Mouse (Mus musculus) midbrain, embryonic 15.5 days (tissue): ENCODE data around the gene Nr3c2. TPM values are rescaled to one million over a fixed set of nuclear protein-coding genes. Genes with fewer than 3 reads are reported as not detected.

Source experiments
- ATAC-seq: fragments of 200-750 bp; cut with Nextera tagmentation; replicated peaks from 2 replicates; pipeline ENCODE4 v1.8.0; 2017; ENCODE audit warnings: moderate TSS enrichment
- H3K27ac ChIP-seq: fragments of 300-500 bp; sonication (generic); 2 replicates; pipeline ENCODE4 v1.5.1; 2015; ENCODE audit warnings: mild to moderate bottlenecking, inconsistent platforms
- H3K27me3 ChIP-seq: fragments of 300-500 bp; sonication (generic); replicated peaks from 2 replicates; pipeline ENCODE4 v1.6.1; 2015; ENCODE audit warnings: inconsistent platforms
- H3K36me3 ChIP-seq: fragments of 300-500 bp; sonication (generic); replicated peaks from 2 replicates; pipeline ENCODE4 v1.6.1; 2015; ENCODE audit warnings: inconsistent platforms
- H3K4me1 ChIP-seq: fragments of 300-500 bp; sonication (generic); 2 replicates; pipeline ENCODE4 v1.6.1; 2015; ENCODE audit warnings: inconsistent platforms
- H3K4me2 ChIP-seq: fragments of 300-500 bp; sonication (generic); 2 replicates; pipeline ENCODE4 v1.6.1; 2015; ENCODE audit warnings: inconsistent platforms, mild to moderate bottlenecking, moderate library complexity
- H3K4me3 ChIP-seq: fragments of 300-500 bp; sonication (generic); 2 replicates; pipeline ENCODE4 v1.5.1; 2015; ENCODE audit warnings: mild to moderate bottlenecking, inconsistent platforms
- H3K9ac ChIP-seq: fragments of 300-500 bp; sonication (generic); 2 replicates; pipeline ENCODE4 v1.6.1; 2015; ENCODE audit warnings: mild to moderate bottlenecking, inconsistent platforms
- H3K9me3 ChIP-seq: fragments of 300-500 bp; sonication (generic); 2 replicates; pipeline ENCODE4 v1.6.1; 2016; ENCODE audit warnings: inconsistent platforms
- WGBS: fragments of 180-500 bp; shearing (Covaris S2); methylation state at CpG from one replicate; pipeline ENCODE4 v1.1.7; 2015; ENCODE audit warnings: mixed read lengths; 5-methylcytosine and 5-hydroxymethylcytosine counted together
- polyA plus RNA-seq: library from polyadenylated mRNA; unstranded; fragments of >200 nt; fragmentation: Nextera tagmentation; extraction: Ambion mirVana; gene quantifications from 2 replicates; pipeline ENCODE4 v1.2.1, GENCODE M21; 2015

Gene Nr3c2
- polyA plus RNA-seq, 1 experiment from 2014 or later = 4.4 TPM

DNA sequence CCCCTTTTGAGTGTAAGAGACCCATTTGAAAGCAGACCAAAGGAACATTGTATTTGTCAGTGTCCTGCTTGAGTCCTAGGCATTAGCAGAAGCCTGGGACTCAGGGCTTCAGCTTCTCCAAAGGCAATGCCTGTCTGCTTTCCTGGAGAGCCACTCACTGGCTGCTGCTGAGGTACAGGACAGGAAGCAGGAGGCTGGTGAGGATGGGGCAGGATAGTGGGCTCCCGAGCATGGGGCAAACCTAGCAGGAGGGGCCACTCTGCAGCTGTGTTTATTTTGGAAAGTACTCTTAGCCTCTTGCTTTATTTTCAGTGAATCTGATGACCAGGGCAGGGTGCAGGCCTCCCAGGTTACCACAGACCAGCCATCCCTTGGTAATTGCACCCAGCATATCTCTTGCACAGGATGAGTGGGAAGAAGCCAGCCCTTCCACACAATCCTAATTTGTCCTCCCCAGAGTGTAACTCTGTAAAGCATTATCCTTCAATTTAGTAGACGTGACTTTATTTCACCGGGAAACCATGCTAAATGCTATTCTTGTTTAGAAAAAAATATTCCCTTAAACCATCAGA is 314.7 kb downstream of the Nr3c2 start:
- no peak overlapping the region for H3K9ac ChIP-seq
- H3K9me3 ChIP-seq = no peaks in the 10 kb centered on the region
- no peak overlapping the region for H3K4me2 ChIP-seq
- no peaks in the 10 kb centered on the region for H3K4me1 ChIP-seq
- H3K4me3 ChIP-seq = no peak overlapping the region
- no peaks in the 10 kb centered on the region for H3K27me3 ChIP-seq
- 84% methylated on average over 3 of the region's 3 CpGs for WGBS
- no peak overlapping the region for H3K27ac ChIP-seq
- no peak for ATAC-seq
- H3K36me3 ChIP-seq = no peaks in the 10 kb centered on the region

DNA sequence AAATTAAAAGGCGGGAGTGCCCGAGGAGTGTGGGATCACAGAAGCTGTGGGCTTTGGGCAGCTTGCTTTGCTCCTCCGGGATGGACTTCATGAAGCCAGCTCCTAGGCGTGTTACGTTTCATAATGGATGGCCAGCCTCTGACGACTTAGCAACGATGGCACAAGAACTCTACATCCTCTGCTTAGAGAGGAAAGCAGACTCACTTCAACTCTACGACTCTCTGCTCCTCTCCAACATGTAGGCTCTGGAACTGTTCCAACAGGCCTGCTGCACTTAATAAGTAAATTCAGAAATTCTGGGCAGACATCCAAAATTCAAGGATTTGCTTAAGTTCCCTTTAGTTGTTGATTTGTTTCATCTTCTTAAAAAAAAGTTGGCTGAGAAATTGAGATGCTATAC is 315.4 kb downstream of the Nr3c2 start:
- Histone ChIP-seq H3K4me3 (no peak overlapping the region), H3K4me2 (no peak overlapping the region), H3K9ac (no peak overlapping the region), H3K9me3 (no peaks in the 10 kb centered on the region), H3K4me1 (no peaks in the 10 kb centered on the region), H3K27ac (no peak overlapping the region), H3K36me3 (no peaks in the 10 kb centered on the region), H3K27me3 (no peaks in the 10 kb centered on the region)
- WGBS = 67% methylated on average over 8 of the region's 8 CpGs
- no peak for ATAC-seq

DNA sequence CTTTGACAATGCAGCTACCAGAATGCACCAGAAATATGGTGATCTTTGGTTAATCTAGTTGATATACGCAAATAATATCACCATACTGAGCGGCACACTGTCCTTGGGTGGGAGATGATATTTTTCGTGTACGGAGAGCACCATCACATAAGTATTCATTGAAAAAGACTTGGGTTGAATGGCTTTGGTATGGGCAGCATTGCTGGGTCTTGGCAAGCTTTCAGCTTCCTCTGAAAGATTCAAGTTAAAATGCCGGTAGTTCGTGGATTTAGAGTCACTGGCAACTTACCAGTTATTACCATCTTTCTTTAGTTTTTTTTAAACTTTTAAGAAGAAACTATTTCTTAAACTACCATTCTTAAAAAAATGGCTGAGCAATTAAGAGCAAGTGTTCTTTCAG is 315.9 kb downstream of the Nr3c2 start:
- ATAC-seq = no peak
- H3K4me3 ChIP-seq = no peak overlapping the region
- no peak overlapping the region for H3K27ac ChIP-seq
- H3K9me3 ChIP-seq = no peaks in the 10 kb centered on the region
- WGBS = 73% methylated on average over 6 of the region's 6 CpGs
- H3K4me1 ChIP-seq = no peaks in the 10 kb centered on the region
- no peak overlapping the region for H3K9ac ChIP-seq
- H3K27me3 ChIP-seq = no peaks in the 10 kb centered on the region
- no peaks in the 10 kb centered on the region for H3K36me3 ChIP-seq
- no peak overlapping the region for H3K4me2 ChIP-seq

DNA sequence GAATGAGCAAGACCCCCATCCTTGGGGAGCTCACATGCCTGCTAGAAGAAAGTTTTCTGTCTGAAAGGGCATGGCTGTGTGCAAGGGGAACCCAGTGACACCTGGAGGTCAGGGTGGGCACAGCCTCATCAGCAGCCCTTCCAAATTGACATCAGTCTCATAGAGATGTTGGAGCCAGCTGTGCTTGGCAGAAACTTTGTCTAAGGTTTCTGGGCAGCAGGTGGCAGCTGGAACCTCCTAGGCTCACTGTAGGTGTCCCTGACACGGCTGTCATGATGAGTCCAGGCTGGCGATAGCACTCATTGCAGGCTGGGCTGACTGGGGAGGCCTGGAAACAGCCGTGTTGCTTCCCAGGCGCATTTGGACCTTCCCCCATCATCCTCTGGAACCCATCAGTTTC is 323.9 kb downstream of the Nr3c2 start:
- Histone ChIP-seq H3K9ac (no peak overlapping the region), H3K9me3 (no peaks in the 10 kb centered on the region), H3K4me1 (no peaks in the 10 kb centered on the region), H3K4me2 (no peak overlapping the region), H3K27me3 (no peaks in the 10 kb centered on the region), H3K36me3 (no peaks in the 10 kb centered on the region), H3K27ac (no peak overlapping the region), H3K4me3 (no peak overlapping the region)
- no peak for ATAC-seq
- 78% methylated on average over 4 of the region's 4 CpGs for WGBS

DNA sequence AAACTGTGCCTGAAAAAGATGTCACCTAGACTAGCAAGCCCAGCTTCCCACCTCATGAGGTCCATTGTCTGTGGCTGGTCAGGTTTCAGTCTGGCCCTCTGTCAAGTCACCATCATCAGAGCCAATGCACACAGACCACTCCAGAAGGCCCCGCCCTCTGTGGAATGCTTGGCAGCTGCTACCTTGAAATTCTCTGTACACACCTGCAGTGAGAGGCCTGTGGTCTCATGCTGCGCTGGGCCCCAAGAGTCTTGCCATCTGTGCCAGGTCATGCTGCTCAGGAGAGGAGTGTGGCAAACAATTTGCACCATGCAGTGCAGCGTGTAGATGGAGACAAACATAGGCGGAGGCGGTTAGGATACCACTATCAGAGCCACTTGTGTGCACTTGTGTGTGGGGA is 328.5 kb downstream of the Nr3c2 start:
- Histone ChIP-seq H3K9ac (no peak overlapping the region), H3K9me3 (no peaks in the 10 kb centered on the region)
- ATAC-seq = peak; percentile 23; the same call in 1 of the 2 replicates

DNA sequence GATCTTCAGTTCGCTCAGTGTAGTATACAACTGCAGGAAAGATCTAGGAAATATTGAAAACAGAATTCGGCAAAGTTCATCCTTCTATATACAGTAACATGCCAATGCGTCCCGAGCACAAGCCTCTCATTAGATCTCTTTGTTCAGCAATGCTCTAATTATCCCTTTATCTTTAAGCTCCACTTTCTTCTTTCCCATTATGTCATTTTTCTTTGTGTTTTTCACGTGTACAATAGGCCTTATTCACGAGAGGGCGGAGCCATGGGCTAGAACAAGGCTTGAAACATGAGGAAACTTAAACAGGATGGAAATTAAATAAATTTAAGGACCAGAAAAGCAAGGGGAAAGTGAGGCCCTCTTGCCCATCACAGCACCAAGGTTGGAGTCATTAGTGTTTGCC is 329.4 kb downstream of the Nr3c2 start:
- H3K27ac ChIP-seq = no peak overlapping the region

More for the DNA sequence above, 328.5 kb downstream of the Nr3c2 start:
- Histone ChIP-seq H3K4me1 (no peaks in the 10 kb centered on the region), H3K4me2 (no peak overlapping the region), H3K27me3 (no peaks in the 10 kb centered on the region), H3K36me3 (no peaks in the 10 kb centered on the region), H3K4me3 (no peak overlapping the region), H3K27ac (no peak overlapping the region)
- 88% methylated on average over 5 of the region's 5 CpGs for WGBS

DNA sequence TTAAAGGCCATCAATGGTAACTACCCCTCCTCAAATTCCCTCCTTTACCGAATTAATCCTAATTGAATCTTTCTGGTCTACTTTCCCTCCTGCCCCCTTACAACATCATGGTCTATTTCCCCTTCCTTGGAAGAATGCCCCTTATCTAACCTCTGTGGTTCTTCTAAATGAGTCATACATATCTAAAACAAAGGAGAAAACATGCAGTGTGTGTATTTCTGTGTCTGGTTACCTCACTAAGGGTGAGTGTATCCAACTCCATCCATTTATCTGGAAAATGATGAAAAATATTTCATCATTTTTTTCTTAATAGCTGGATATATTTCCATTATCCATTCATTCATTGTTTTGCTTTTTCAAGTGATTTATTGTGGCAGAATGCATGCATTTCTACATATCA is 332.0 kb downstream of the Nr3c2 start:
- Histone ChIP-seq H3K4me1 (no peaks in the 10 kb centered on the region), H3K4me2 (no peak overlapping the region), H3K9ac (no peak overlapping the region), H3K27ac (no peak overlapping the region), H3K4me3 (no peak overlapping the region), H3K36me3 (no peaks in the 10 kb centered on the region), H3K27me3 (no peaks in the 10 kb centered on the region), H3K9me3 (no peaks in the 10 kb centered on the region)
- no peak for ATAC-seq
- 93% methylated on average over 1 of the region's 1 CpGs for WGBS

More for the DNA sequence above, 329.4 kb downstream of the Nr3c2 start:
- no peak overlapping the region for H3K4me3 ChIP-seq
- no peaks in the 10 kb centered on the region for H3K36me3 ChIP-seq
- ATAC-seq = no peak
- 77% methylated on average over 7 of the region's 7 CpGs for WGBS
- no peaks in the 10 kb centered on the region for H3K4me1 ChIP-seq
- H3K4me2 ChIP-seq = no peak overlapping the region
- no peaks in the 10 kb centered on the region for H3K9me3 ChIP-seq
- H3K9ac ChIP-seq = no peak overlapping the region
- no peaks in the 10 kb centered on the region for H3K27me3 ChIP-seq

DNA sequence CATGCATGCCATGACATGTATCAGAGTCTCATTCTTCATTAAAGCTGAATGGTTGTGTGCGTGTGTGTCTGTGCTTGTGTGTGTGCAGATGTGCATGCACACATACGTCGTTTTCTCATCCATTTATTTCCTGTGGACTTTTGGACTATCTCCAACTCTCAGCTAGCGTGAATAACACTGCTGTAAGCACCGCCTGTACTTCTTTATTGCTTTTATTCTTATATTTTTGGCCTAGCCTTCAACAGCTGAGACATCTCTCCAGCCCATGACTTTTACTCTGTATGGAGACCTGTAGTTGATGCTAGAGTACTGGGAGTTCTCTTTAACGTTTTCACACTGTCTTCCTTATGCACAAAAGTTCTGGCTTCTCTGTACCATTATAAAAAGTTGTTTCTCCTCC is 332.6 kb downstream of the Nr3c2 start:
- no peaks in the 10 kb centered on the region for H3K36me3 ChIP-seq
- no peaks in the 10 kb centered on the region for H3K4me1 ChIP-seq
- no peak overlapping the region for H3K9ac ChIP-seq
- no peak overlapping the region for H3K4me2 ChIP-seq
- no peak for ATAC-seq
- 82% methylated on average over 6 of the region's 6 CpGs for WGBS
- no peaks in the 10 kb centered on the region for H3K9me3 ChIP-seq
- no peaks in the 10 kb centered on the region for H3K27me3 ChIP-seq
- no peak overlapping the region for H3K27ac ChIP-seq
- no peak overlapping the region for H3K4me3 ChIP-seq

DNA sequence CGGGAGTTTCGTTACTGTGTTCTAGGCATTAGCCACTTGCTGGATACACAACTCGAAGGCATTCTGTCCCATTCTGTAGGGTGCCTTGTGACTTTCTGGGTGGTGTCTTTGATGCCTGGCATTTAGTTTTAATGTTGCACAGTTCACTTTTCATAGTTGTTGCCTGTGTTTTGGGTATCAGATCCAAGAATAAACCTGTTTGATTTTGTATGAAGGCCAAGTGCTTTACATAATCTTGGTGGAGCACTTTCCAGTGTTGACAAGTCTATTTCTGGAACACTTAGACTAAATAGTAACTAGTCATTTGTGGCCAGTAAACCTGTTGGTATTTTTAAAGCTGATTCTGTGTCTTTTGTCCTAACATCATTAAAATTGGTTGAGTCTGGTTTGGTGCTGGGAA is 333.2 kb downstream of the Nr3c2 start:
- no peak overlapping the region for H3K9ac ChIP-seq
- H3K4me1 ChIP-seq = no peaks in the 10 kb centered on the region
- no peak for ATAC-seq
- WGBS = 87% methylated on average over 3 of the region's 3 CpGs
- no peaks in the 10 kb centered on the region for H3K9me3 ChIP-seq
- H3K27me3 ChIP-seq = no peaks in the 10 kb centered on the region
- no peak overlapping the region for H3K27ac ChIP-seq
- H3K36me3 ChIP-seq = no peaks in the 10 kb centered on the region
- no peak overlapping the region for H3K4me2 ChIP-seq
- no peak overlapping the region for H3K4me3 ChIP-seq

DNA sequence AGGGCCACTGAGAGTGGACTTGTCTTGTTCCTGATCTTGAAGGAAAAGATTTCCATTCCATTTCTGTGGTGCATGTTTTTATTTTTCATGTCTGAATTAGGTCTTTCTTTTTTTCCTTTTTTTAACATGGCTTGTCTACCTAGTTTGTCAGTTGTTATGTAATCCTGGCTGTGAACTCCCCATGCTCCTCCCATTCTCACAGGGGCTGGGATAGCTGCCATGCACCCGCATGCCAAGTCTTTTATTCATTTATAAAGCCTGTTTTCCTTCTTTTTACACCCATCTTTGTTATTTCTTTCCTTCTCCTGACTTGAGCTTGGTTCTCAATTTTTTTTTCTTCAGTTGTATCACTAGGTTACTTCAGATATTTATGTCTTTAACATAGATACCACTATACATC is 337.5 kb downstream of the Nr3c2 start:
- no peaks in the 10 kb centered on the region for H3K9me3 ChIP-seq
- no peak overlapping the region for H3K4me3 ChIP-seq
- no peak overlapping the region for H3K27ac ChIP-seq
- H3K4me1 ChIP-seq = no peaks in the 10 kb centered on the region
- no peaks in the 10 kb centered on the region for H3K36me3 ChIP-seq
- H3K9ac ChIP-seq = no peak overlapping the region
- 74% methylated on average over 1 of the region's 1 CpGs for WGBS
- no peak for ATAC-seq
- no peak overlapping the region for H3K4me2 ChIP-seq
- no peaks in the 10 kb centered on the region for H3K27me3 ChIP-seq

DNA sequence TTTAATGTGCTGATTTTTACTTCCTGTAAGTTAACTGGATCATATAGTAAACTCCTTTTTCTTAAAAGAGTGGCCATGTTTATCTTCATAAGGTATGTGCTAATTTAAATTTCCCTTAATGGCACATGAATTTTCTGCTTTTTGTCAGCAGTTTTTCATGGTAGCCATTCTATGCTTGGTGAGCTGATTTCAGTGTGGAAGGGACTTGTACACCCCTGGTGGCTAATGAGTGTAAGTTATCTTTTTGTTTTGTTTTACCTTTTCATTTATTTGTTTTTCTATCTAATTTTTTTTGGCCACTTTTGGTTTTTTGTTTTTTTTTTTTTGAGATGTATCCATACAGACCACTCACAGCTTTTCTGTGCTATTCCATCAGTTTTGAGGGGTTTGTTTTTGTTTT is 340.2 kb downstream of the Nr3c2 start:
- no peak overlapping the region for H3K4me3 ChIP-seq
- no peaks in the 10 kb centered on the region for H3K27me3 ChIP-seq
- H3K36me3 ChIP-seq = no peaks in the 10 kb centered on the region
- H3K9ac ChIP-seq = no peak overlapping the region
- no peak overlapping the region for H3K27ac ChIP-seq
- no peaks in the 10 kb centered on the region for H3K9me3 ChIP-seq
- no peak overlapping the region for H3K4me2 ChIP-seq
- no peak for ATAC-seq
- H3K4me1 ChIP-seq = no peaks in the 10 kb centered on the region

DNA sequence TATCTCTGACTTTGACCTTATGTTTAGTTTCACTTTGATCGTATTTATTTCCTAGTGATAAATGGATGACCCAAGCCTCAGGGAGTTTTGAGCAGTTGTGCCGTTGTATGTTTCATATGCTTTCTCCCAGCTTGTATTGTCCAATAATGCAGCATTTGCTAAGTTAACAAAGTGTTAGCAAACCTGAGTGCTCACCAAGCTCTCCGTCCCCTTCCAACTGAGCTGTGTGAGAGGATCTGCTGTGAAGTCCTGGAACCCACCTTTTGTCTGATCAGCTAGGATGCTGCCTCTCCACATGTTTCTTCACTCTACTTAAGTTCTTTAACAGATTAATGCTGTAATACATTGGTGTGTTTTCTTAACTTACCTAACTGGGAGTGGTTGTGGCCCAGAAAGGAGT is 342.1 kb downstream of the Nr3c2 start:
- Histone ChIP-seq H3K36me3 (no peaks in the 10 kb centered on the region), H3K4me3 (no peak overlapping the region), H3K27me3 (no peaks in the 10 kb centered on the region), H3K9me3 (no peaks in the 10 kb centered on the region), H3K4me2 (no peak overlapping the region), H3K4me1 (no peaks in the 10 kb centered on the region), H3K27ac (no peak overlapping the region), H3K9ac (no peak overlapping the region)
- no peak for ATAC-seq
- 93% methylated on average over 3 of the region's 3 CpGs for WGBS

DNA sequence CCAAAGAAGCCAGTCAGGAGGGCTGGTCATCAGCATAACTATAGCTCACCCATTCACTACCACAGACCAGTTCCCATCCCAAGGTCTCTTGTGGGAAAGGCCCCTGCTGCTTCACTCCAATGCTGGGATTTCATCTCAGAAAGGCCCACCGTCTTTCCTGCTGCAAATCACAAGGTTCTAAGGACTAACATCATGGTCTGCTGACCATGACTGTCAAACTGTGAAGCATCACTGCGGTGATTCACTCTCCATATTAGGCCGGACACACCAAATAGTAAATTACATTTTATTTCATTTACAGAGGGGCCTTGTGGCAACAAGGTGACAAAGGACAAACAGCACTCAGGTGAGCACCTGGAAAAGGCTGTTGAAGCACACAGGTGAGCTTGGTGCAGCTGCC is 350.9 kb downstream of the Nr3c2 start:
- no peak overlapping the region for H3K4me3 ChIP-seq
- no peak overlapping the region for H3K4me2 ChIP-seq
- no peaks in the 10 kb centered on the region for H3K27me3 ChIP-seq
- WGBS = 83% methylated on average over 3 of the region's 3 CpGs
- H3K36me3 ChIP-seq = no peaks in the 10 kb centered on the region
- no peak for ATAC-seq
- H3K27ac ChIP-seq = no peak overlapping the region
- H3K9me3 ChIP-seq = no peaks in the 10 kb centered on the region
- H3K9ac ChIP-seq = no peak overlapping the region
- no peaks in the 10 kb centered on the region for H3K4me1 ChIP-seq
